Mouse (Mus musculus) ES-Bruce4 (cell line): ENCODE results near the gene Prpf4.

Experiments
- CTCF ChIP-seq: IDR thresholded peaks from one replicate; pipeline ENCODE4 v1.8.1; 2011; ENCODE audit warnings: low read depth, low read length
- POLR2A ChIP-seq: IDR thresholded peaks from one replicate; pipeline ENCODE4 v1.8.1; 2011; ENCODE audit warnings: low read length; ENCODE audit not compliant: insufficient read depth

DNA sequence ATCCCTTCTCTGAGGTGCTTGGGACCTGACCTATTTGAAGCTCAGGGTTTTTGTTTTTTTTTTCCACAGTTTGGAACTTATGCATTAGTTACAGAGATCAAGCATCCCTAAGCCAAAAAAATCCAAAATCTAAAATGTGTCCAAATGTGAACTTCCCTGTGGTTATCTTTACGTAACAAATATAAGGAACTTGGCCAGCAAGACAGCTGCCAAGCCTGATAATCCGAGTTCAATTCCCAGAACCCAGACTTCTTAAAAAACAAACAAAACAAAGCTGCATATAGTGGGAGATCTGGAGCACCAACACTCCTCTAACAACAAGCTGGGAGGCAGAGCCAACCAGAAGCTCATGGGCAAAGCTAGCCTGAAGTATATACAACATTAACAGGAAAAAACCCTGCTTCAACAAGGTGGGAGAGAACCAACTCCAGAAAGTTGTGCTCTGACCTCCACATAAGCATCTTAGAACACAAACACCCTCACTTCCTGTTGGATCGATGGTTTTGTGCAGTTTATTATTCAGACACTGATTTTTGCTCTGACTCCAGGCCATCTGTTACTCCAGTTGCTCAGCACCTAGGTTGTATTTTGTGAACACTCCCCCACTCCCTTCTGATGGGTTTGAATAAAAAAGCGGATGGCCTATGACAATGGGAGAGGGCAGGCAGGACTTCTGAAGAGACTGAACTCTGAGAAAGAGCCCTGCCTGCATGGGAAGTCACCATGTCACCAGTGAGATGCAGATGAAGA lies 10.8 kb upstream of the Prpf4 start:
- TF ChIP-seq CTCF (no peak), POLR2A (no peak)
